Mouse (Mus musculus) MEL (cell line): ENCODE measurements at regions not wholly inside any gene's neighbourhood (a gene's known extent, or its start where the extent isn't known, plus 50 kb on each side); places are given as distances from the start of the nearest gene placed in this dataset.

Experiments
- CHD1 ChIP-seq: IDR thresholded peaks from 2 replicates; pipeline ENCODE4 v1.6.1; 2012; ENCODE audit warnings: low read depth, mild to moderate bottlenecking, inconsistent platforms, low read length, improper control_type of control experiment
- CTCF ChIP-seq, 3 experiments: IDR thresholded peaks in 2 of 3; conservative IDR thresholded peaks in 1 of 3; 2 replicates each; pipeline ENCODE4 v1.5.1; 2011 to 2012; ENCODE audit warnings: low read length in 3 of 3, low read depth in 2 of 3, mild to moderate bottlenecking in 2 of 3, improper control_type of control experiment in 1 of 3, inconsistent platforms in 1 of 3, mixed read lengths in 1 of 3, moderate library complexity in 1 of 3; ENCODE audit not compliant: control insufficient read depth in 1 of 3, insufficient read depth in 1 of 3, poor library complexity in 1 of 3, severe bottlenecking in 1 of 3
- EP300 ChIP-seq, 2 experiments: IDR thresholded peaks; 2 replicates each; pipeline ENCODE4 v1.6.1; 2011; ENCODE audit warnings: improper control_type of control experiment in 2 of 2, low read length in 2 of 2, low read depth in 1 of 2, mild to moderate bottlenecking in 1 of 2
- GATA1 ChIP-seq: IDR thresholded peaks from 2 replicates; pipeline ENCODE4 v1.6.1; 2011; ENCODE audit warnings: low read depth, low read length, improper control_type of control experiment
- JUND ChIP-seq: IDR thresholded peaks from 2 replicates; pipeline ENCODE4 v1.6.1; 2011; ENCODE audit warnings: low read depth, mild to moderate bottlenecking, improper control_type of control experiment, low read length
- MAFK ChIP-seq: IDR thresholded peaks from 2 replicates; pipeline ENCODE4 v1.6.1; 2011; ENCODE audit warnings: low read depth, mild to moderate bottlenecking, low read length, improper control_type of control experiment, borderline replicate concordance
- MAZ ChIP-seq: IDR thresholded peaks from 2 replicates; pipeline ENCODE4 v1.6.1; 2012; ENCODE audit warnings: low read depth, mild to moderate bottlenecking, inconsistent platforms, low read length, improper control_type of control experiment
- POLR2A ChIP-seq, 2 experiments: IDR thresholded peaks; 2 replicates each; pipeline ENCODE4 v1.6.1; 2011 to 2012; ENCODE audit warnings: low read length in 2 of 2, mild to moderate bottlenecking in 2 of 2, control low read depth in 1 of 2, improper control_type of control experiment in 1 of 2, low read depth in 1 of 2, moderate library complexity in 1 of 2; ENCODE audit not compliant: control insufficient read depth in 1 of 2, insufficient read depth in 1 of 2, poor library complexity in 1 of 2
- POLR2AphosphoS2 ChIP-seq: IDR thresholded peaks from 2 replicates; pipeline ENCODE4 v1.6.1; 2011; ENCODE audit warnings: low read length, improper control_type of control experiment
- RAD21 ChIP-seq: IDR thresholded peaks from 2 replicates; pipeline ENCODE4 v1.6.1; 2011; ENCODE audit warnings: mild to moderate bottlenecking, low read depth, low read length, improper control_type of control experiment
- RCOR1 ChIP-seq: IDR thresholded peaks from 2 replicates; pipeline ENCODE4 v1.6.1; 2012; ENCODE audit warnings: low read depth, mild to moderate bottlenecking, inconsistent platforms, low read length, improper control_type of control experiment
- SIN3A ChIP-seq: IDR thresholded peaks from 2 replicates; pipeline ENCODE4 v1.6.1; 2012; ENCODE audit warnings: low read length, improper control_type of control experiment, inconsistent platforms
- SMC3 ChIP-seq: IDR thresholded peaks from 2 replicates; pipeline ENCODE4 v1.6.1; 2011; ENCODE audit warnings: low read depth, low read length, improper control_type of control experiment
- TBP ChIP-seq: IDR thresholded peaks from 2 replicates; pipeline ENCODE4 v1.8.0; 2011; ENCODE audit warnings: low read depth, low read length, improper control_type of control experiment

GRCm38 (mm10) chr9:84555237-84555636, 630.3 kb downstream of the Bckdhb start:
- TF ChIP-seq GATA1 (no peak), MAZ (no peak), RAD21 (no peak), CTCF (IDR thresholded peaks at IDR 0.05 in 2 of 3, conservative IDR thresholded peaks at IDR 0.05 in 1 of 3; ENCODE audit: control insufficient read depth in 1 of 3, insufficient read depth in 1 of 3, low read depth in 2 of 3, low read length in 3 of 3, poor library complexity in 1 of 3, severe bottlenecking in 1 of 3) (no peak), MAFK (no peak), JUND (no peak), SIN3A (no peak), POLR2A (IDR thresholded peaks at IDR 0.05; ENCODE audit: control insufficient read depth in 1 of 2, insufficient read depth in 1 of 2, low read depth in 1 of 2, low read length in 2 of 2, poor library complexity in 1 of 2) (no peak), EP300 (IDR thresholded peaks at IDR 0.05; ENCODE audit: low read depth in 1 of 2, low read length in 2 of 2) (no peak), SMC3 (no peak), RCOR1 (no peak), TBP (no peak), POLR2AphosphoS2 (no peak), CHD1 (no peak)
